Mouse (Mus musculus) kidney, adult 2 months (tissue): Measurements from ENCODE around the gene Agbl4. TPM values are rescaled to one million over a fixed set of nuclear protein-coding genes. Genes with fewer than 3 reads are reported as not detected.

ENCODE experiments used
- DNase-seq: peaks from one replicate; pipeline ENCODE4 v3.0.0; 2021
- H3K27ac ChIP-seq: fragments of 200-500 bp; 2 replicates; pipeline ENCODE4 v1.5.1; 2012; ENCODE audit warnings: low read depth, low read length, control low read depth, inconsistent platforms; ENCODE audit not compliant: insufficient read depth
- H3K27me3 ChIP-seq: fragments of 200-500 bp; replicated peaks from 2 replicates; pipeline ENCODE4 v1.6.1; 2012; ENCODE audit warnings: mild to moderate bottlenecking, moderate library complexity, low read length, inconsistent platforms; ENCODE audit not compliant: control insufficient read depth, insufficient read depth
- H3K36me3 ChIP-seq: fragments of 200-500 bp; 2 replicates; pipeline ENCODE4 v1.6.1; 2012; ENCODE audit warnings: mild to moderate bottlenecking, moderate library complexity, low read length, inconsistent platforms; ENCODE audit not compliant: control insufficient read depth, insufficient read depth
- H3K4me1 ChIP-seq: fragments of 200-500 bp; 2 replicates; pipeline ENCODE4 v1.6.1; 2011; ENCODE audit warnings: low read length; ENCODE audit not compliant: control insufficient read depth, insufficient read depth
- H3K4me3 ChIP-seq: fragments of 200-500 bp; 2 replicates; pipeline ENCODE4 v1.5.1; 2011; ENCODE audit warnings: mild to moderate bottlenecking, low read depth, low read length, control low read depth; ENCODE audit not compliant: insufficient read depth
- CTCF ChIP-seq: fragments of 200-500 bp; conservative IDR thresholded peaks from 2 replicates; pipeline ENCODE4 v1.5.1; 2011; ENCODE audit warnings: low read depth, mild to moderate bottlenecking, control low read depth, low read length, moderate library complexity, mixed read lengths; ENCODE audit not compliant: insufficient read depth, insufficient read length
- POLR2A ChIP-seq: fragments of 200-500 bp; IDR thresholded peaks from one replicate; pipeline ENCODE4 v1.6.1; 2011; ENCODE audit warnings: low read depth, low read length, control low read depth
- WGBS: fragments of 180-500 bp; shearing (Covaris S2); methylation state at CpG from one replicate; pipeline ENCODE4 v1.1.7; 2018; 5-methylcytosine and 5-hydroxymethylcytosine counted together
- polyA plus RNA-seq: library from polyadenylated mRNA; depleted of rRNA; stranded (reverse); fragments of >200 nt; gene quantifications from 2 replicates; pipeline ENCODE4 v1.2.3, GENCODE M21; 2012

Gene Agbl4
- polyA plus RNA-seq, 1 experiment = 0.16 TPM

GRCm38 (mm10) chr4:111520006-111520405 lies 1122.5 kb downstream of the Agbl4 start:
- Histone ChIP-seq H3K27ac (no peak overlapping the region), H3K27me3 (no peaks in the 10 kb centered on the region), H3K4me1 (no peaks in the 10 kb centered on the region), H3K36me3 (no peaks in the 10 kb centered on the region), H3K4me3 (no peak overlapping the region)
- WGBS = 88% methylated on average over 2 of the region's 2 CpGs
- TF ChIP-seq CTCF (no peak), POLR2A (no peak)
- no peak for DNase-seq

DNA sequence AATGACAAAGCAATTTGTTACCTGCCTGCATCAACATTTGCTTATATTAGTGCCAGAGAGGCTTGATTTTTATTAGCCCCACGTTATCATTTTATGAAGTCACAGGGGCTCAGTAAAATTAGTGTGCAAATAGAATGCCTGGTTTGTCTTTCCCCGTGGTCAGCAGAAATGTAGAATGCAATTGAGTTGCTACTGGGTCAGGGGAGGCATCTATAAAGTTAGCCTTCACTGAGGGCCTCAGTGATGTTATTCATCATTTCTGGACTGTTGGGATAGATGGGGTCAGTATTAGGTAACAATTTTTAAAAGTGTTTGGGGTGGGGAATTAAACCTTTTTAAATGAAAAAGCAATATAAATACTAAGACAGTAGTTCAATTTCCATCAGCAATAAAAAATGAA lies 1125.5 kb downstream of the Agbl4 start:
- Histone ChIP-seq H3K4me3 (no peak overlapping the region), H3K27ac (no peak overlapping the region), H3K4me1 (no peaks in the 10 kb centered on the region), H3K27me3 (no peaks in the 10 kb centered on the region), H3K36me3 (no peaks in the 10 kb centered on the region)
- DNase-seq = no peak
- WGBS = 48% methylated on average over 2 of the region's 2 CpGs
- TF ChIP-seq CTCF = no peak
- no peak for TF ChIP-seq POLR2A

- Histone ChIP-seq H3K27ac (no peak overlapping the region), H3K36me3 (no peaks in the 10 kb centered on the region), H3K4me3 (no peak overlapping the region), H3K27me3 (no peaks in the 10 kb centered on the region), H3K4me1 (no peaks in the 10 kb centered on the region)
- 87% methylated on average over 6 of the region's 6 CpGs for WGBS
- no peak for DNase-seq
- no peak for TF ChIP-seq CTCF
- no peak for TF ChIP-seq POLR2A
Measured at GRCm38 (mm10) chr4:111528961-111529360, 1131.5 kb downstream of the Agbl4 start.

DNA sequence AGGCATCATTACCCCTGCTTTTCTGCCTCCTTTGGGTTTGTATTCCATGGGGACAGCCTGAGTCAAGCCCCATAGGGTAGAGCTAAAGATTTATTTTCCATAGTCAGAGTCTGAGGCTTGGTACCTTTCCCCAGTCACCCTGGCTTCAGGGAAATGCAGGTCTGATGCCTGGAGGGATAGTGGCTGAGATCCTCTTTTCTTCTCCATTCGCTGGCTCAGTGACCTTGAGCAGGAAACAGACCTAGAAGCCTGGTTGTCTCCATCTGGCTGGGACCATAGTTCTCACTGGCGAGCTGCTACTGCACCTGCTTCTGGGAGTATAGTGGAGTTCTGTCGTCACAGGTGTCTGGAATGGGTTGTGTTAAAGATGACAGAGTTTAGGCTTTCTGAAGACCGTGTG lies 1132.5 kb downstream of the Agbl4 start:
- H3K4me3 ChIP-seq = no peak overlapping the region
- 80% methylated on average over 4 of the region's 4 CpGs for WGBS
- TF ChIP-seq CTCF (no peak), POLR2A (no peak)
- H3K36me3 ChIP-seq = no peaks in the 10 kb centered on the region
- no peaks in the 10 kb centered on the region for H3K27me3 ChIP-seq
- no peaks in the 10 kb centered on the region for H3K4me1 ChIP-seq
- H3K27ac ChIP-seq = no peak overlapping the region
- no peak for DNase-seq

DNA sequence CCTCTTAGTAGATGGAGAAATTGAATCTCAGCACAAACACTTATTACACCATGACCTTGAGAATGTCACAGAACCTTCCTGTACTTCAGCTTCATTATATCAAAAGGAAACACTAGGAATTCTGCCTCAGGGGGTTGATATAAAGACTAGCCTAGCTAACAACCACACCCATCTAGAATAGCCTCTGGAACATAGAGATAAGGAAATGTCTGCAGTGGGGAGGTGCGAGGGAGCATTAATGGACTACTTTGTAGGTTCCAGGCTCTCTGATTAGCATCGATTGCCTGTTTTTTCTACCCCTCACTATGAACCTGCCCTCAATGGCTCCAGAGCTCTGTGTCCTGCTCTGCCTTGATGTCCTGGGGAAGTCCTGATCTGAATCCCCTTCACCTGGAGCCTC lies 1133.1 kb downstream of the Agbl4 start:
- no peaks in the 10 kb centered on the region for H3K36me3 ChIP-seq
- no peak overlapping the region for H3K27ac ChIP-seq
- DNase-seq = no peak
- TF ChIP-seq CTCF = no peak
- no peak for TF ChIP-seq POLR2A
- H3K4me1 ChIP-seq = no peaks in the 10 kb centered on the region
- H3K27me3 ChIP-seq = no peaks in the 10 kb centered on the region
- no peak overlapping the region for H3K4me3 ChIP-seq
- 82% methylated on average over 2 of the region's 2 CpGs for WGBS

GRCm38 (mm10) chr4:111544684-111545083 lies 1147.2 kb downstream of the Agbl4 start:
- TF ChIP-seq CTCF (no peak), POLR2A (no peak)
- Histone ChIP-seq H3K4me1 (no peaks in the 10 kb centered on the region), H3K27ac (no peak overlapping the region), H3K27me3 (no peaks in the 10 kb centered on the region), H3K36me3 (no peaks in the 10 kb centered on the region), H3K4me3 (no peak overlapping the region)
- DNase-seq = no peak
- 87% methylated on average over 2 of the region's 2 CpGs for WGBS

DNA sequence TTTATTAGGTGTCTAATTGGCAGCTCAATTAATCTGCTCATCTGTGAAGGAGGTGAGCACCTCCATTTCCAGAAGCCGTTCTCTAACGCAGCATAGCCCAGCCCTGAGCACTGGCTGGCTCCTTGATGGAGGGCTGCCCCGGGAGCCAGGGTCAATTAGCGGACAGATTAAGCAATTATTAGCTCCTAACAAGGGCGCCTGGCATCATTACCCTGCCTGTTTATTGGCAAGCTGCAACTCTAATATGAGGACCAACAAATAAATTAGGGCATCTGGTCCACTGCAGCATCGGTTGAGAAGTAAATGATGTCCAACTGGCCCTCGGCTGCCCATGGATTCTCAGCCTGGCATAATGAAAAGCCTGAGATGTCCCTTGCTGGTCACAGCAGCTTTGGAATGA lies 1148.5 kb downstream of the Agbl4 start:
- no peak for DNase-seq
- H3K4me3 ChIP-seq = no peak overlapping the region
- no peak overlapping the region for H3K27ac ChIP-seq
- no peaks in the 10 kb centered on the region for H3K4me1 ChIP-seq
- WGBS = 42% methylated on average over 7 of the region's 7 CpGs
- H3K27me3 ChIP-seq = no peaks in the 10 kb centered on the region
- H3K36me3 ChIP-seq = no peaks in the 10 kb centered on the region
- TF ChIP-seq CTCF (no peak), POLR2A (no peak)

GRCm38 (mm10) chr4:111555426-111555825 lies 1158.0 kb downstream of the Agbl4 start:
- WGBS = 77% methylated on average over 2 of the region's 2 CpGs
- no peaks in the 10 kb centered on the region for H3K27me3 ChIP-seq
- no peak overlapping the region for H3K27ac ChIP-seq
- DNase-seq = no peak
- no peaks in the 10 kb centered on the region for H3K4me1 ChIP-seq
- H3K36me3 ChIP-seq = no peaks in the 10 kb centered on the region
- no peak overlapping the region for H3K4me3 ChIP-seq
- TF ChIP-seq POLR2A (no peak), CTCF (no peak)
